Mouse (Mus musculus): ENCODE measurements around the gene Krtap4-6. TPM values are rescaled to one million over a fixed set of nuclear protein-coding genes. Genes with fewer than 3 reads are reported as not detected.
"Not testable (repeated sequence)": the region's sequence is repeated elsewhere in the genome, so short reads cannot be mapped to it uniquely, and the experiment has no call there.

Gene Krtap4-6
- total and polyA plus RNA-seq, 2 experiments from 2014 or later, result not detected

DNA sequence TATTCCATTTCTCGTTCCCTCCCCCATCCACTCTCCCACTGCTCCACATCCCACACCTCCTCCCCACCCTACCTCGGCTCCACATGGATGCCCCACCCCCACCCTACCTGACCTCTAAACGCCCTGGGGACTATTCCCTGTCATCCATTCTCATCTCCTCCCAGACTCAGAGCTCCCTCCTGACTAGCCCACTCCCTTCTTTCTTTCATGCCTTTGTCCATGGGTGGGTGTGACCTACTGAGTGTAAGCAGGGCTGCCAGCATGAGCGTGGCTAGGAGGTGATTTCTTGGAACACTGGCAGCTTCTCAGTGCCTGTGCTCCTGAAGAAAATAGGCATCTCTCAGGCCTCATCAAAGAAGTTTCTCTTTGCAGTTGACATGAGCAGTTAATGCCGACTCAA lies 8.7 kb downstream of the Krtap4-6 start:
- Histone ChIP-seq H3K4me3 (ENCODE audit: low read length) (no peak overlapping the region), H3K27me3 (ENCODE audit: insufficient read depth, low read length) (no peaks in the 10 kb centered on the region), H3K36me3 (ENCODE audit: insufficient read depth, low read length) (no peaks in the 10 kb centered on the region), H3K4me2 (ENCODE audit: low read depth, low read length) (no peak overlapping the region), H3K9me3 (ENCODE audit: low read length) (no peaks in the 10 kb centered on the region), H3K27ac (no peak overlapping the region), H3K9ac (replicated peaks; ENCODE audit: low read length) (no peak overlapping the region), H3K4me1 (ENCODE audit: insufficient read depth, low read length) (no peaks in the 10 kb centered on the region)
- WGBS, result 50% methylated on average over 5 of the region's 5 CpGs
- ATAC-seq, result no peak
- DNase-seq (ENCODE audit: low spot score), result no peak
- TF ChIP-seq CTCF (IDR thresholded peaks at IDR 0.05; ENCODE audit: low read depth), result no peak

DNA sequence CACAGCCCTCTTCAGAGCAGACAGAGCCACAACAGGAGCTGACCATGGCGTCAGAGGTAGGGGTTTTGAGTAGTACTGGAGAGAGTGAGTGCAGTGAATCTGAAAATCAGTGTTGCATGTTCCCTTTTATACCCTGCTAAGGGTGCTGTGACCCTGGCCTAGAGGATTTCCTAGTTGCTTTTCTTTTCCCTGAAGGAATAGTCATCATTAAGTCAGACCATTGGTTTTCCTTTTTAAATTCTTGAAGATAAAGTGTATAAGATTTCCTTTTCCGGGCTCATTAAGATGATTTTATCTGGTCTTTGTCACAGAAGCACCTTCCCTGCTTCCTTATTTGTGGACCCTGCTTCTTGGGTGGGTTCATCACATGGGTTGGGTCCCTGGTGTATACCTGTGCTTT lies 15.6 kb downstream of the Krtap4-6 start, which contains the start of gene Gm11555:
TSS of gene Gm11555 (minus strand) at position 101 of the 400 bp plus-strand sequence.
- ATAC-seq, result no peak
- H3K27ac ChIP-seq, result no peak within 1 kb of the TSS
- no peak within 1 kb of the TSS for H3K4me3 ChIP-seq (ENCODE audit: low read length)
- no peaks in the 10 kb centered on the region for H3K9me3 ChIP-seq (ENCODE audit: low read length)
- DNase-seq (ENCODE audit: low spot score), result no peak
- no peak for TF ChIP-seq CTCF (IDR thresholded peaks at IDR 0.05; ENCODE audit: low read depth)
- H3K27me3 ChIP-seq (ENCODE audit: insufficient read depth, low read length), result no peaks in the 10 kb centered on the region
- H3K36me3 ChIP-seq (ENCODE audit: insufficient read depth, low read length), result no peaks in the 10 kb centered on the region
- H3K4me1 ChIP-seq (ENCODE audit: insufficient read depth, low read length), result no peaks in the 10 kb centered on the region
- no peak within 1 kb of the TSS for H3K9ac ChIP-seq (replicated peaks; ENCODE audit: low read length)
- WGBS, result 82% methylated on average over 2 of the region's 2 CpGs
- H3K4me2 ChIP-seq (ENCODE audit: low read depth, low read length), result no peak within 1 kb of the TSS

DNA sequence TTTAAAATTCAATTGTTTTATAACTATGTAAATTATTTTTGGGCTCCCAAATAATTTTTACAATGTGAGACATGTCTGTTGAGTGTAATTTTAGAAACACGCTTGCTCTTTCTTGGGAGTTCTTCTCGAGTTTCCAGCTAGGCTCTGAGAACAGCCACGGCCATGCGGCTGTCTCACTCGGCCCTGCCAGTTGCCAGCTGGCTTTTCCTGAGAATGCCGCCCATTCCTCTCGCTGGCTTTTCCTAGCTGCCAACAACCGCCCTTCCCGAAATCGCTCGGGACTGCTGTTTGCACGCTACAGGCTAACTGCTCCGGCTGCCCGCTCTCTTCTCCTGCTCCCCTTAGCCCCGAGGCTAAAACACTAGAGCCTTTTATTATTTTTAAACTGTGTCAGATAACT lies 19.3 kb downstream of the Krtap4-6 start:
- Histone ChIP-seq H3K4me2 (ENCODE audit: low read depth, low read length) (no peak overlapping the region), H3K4me3 (ENCODE audit: low read length) (no peak overlapping the region), H3K9ac (replicated peaks; ENCODE audit: low read length) (no peak overlapping the region), H3K36me3 (ENCODE audit: insufficient read depth, low read length) (no peaks in the 10 kb centered on the region), H3K4me1 (ENCODE audit: insufficient read depth, low read length) (no peaks in the 10 kb centered on the region), H3K27ac (no peak overlapping the region), H3K9me3 (ENCODE audit: low read length) (no peaks in the 10 kb centered on the region), H3K27me3 (ENCODE audit: insufficient read depth, low read length) (no peaks in the 10 kb centered on the region)
- no peak for ATAC-seq
- no peak for DNase-seq (ENCODE audit: low spot score)
- 84% methylated on average over 15 of the region's 15 CpGs for WGBS
- TF ChIP-seq CTCF (IDR thresholded peaks at IDR 0.05; ENCODE audit: low read depth), result no peak

DNA sequence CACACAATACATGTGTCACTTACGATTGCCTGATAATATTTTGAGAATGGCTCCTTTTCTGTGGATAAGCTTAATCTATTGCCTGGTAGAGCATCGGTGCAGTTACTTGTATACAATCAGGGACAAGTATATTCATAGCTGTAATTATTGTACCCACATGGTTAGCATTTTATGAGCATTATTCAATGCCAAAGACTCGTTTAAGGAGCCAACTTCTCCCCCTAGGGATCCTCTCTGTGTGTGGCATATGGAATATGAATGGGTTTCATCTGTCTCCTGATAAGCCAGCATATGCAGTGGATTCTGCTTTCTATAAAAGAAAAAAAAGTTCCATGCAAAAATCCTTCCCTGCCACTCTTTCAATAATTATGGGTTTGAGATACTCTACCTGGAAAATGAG lies 21.4 kb downstream of the Krtap4-6 start:
- H3K4me1 ChIP-seq (ENCODE audit: insufficient read depth, low read length), result no peaks in the 10 kb centered on the region
- H3K9ac ChIP-seq (replicated peaks; ENCODE audit: low read length), result no peak overlapping the region
- no peak overlapping the region for H3K4me3 ChIP-seq (ENCODE audit: low read length)
- H3K27ac ChIP-seq, result no peak overlapping the region
- H3K36me3 ChIP-seq (ENCODE audit: insufficient read depth, low read length), result no peaks in the 10 kb centered on the region
- DNase-seq (ENCODE audit: low spot score), result peak; percentile 7
- ATAC-seq, result no peak
- TF ChIP-seq CTCF (IDR thresholded peaks at IDR 0.05; ENCODE audit: low read depth), result no peak
- no peaks in the 10 kb centered on the region for H3K27me3 ChIP-seq (ENCODE audit: insufficient read depth, low read length)
- H3K9me3 ChIP-seq (ENCODE audit: low read length), result no peaks in the 10 kb centered on the region
- no peak overlapping the region for H3K4me2 ChIP-seq (ENCODE audit: low read depth, low read length)
- WGBS, result 62% methylated on average over 3 of the region's 3 CpGs

DNA sequence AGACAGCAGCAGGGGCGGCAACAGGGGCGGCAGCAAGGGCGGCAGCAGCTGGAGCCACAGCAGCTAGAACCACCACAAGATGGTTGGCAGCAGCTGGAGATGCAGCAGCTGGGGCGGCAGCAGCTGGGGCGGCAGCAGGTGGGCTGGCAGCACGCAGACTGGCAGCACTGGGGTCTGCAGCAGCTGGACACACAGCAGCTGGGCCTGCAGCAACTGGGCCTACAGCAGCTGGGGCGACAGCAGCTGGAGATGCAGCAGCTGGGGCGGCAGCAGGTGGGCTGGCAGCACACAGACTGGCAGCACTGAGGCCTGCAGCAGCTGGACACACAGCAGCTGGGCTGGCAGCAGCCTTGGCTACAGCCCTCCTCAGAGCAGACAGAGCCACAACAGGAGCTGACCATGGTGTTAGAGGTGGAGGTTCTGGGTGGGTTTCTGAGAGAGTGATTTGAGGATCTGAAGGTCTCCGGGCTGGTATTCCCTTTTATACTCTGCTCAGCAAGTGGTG lies 22.1 kb downstream of the Krtap4-6 start, which contains the start of gene Krtap4-7:
TSS of gene Krtap4-7 (minus strand) at position 455 of the 505 bp plus-strand sequence.
- 80% methylated on average over 9 of the region's 9 CpGs for WGBS
- H3K9me3 ChIP-seq (ENCODE audit: low read length); ATAC-seq; H3K27me3 ChIP-seq (ENCODE audit: insufficient read depth, low read length); H3K36me3 ChIP-seq (ENCODE audit: insufficient read depth, low read length); H3K4me3 ChIP-seq (ENCODE audit: low read length); H3K27ac ChIP-seq; H3K4me1 ChIP-seq (ENCODE audit: insufficient read depth, low read length); H3K9ac ChIP-seq (replicated peaks; ENCODE audit: low read length); H3K4me2 ChIP-seq (ENCODE audit: low read depth, low read length); DNase-seq (ENCODE audit: low spot score): not testable (repeated sequence)

DNA sequence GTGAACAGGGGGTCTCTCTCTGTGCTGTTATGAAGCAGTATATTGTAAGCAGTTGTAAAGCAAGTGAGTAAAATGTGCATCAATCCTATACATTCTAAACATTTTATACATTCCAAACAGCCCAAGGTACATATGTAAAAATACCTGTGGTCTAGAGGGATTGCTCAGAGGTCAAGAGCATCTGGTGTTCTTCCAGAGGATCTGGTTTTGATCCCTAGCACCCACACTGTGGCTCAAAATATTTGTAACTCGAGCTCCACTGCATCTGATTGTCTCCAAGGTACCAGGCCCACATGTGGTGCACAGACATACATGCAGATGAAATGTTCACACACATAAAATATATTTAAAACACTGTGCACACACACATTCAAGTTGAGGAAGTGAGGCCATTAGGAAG lies 24.8 kb downstream of the Krtap4-6 start:
- no peaks in the 10 kb centered on the region for H3K9me3 ChIP-seq (ENCODE audit: low read length)
- WGBS, result 28% methylated on average over 1 of the region's 1 CpGs
- H3K4me1 ChIP-seq (ENCODE audit: insufficient read depth, low read length), result no peaks in the 10 kb centered on the region
- no peaks in the 10 kb centered on the region for H3K36me3 ChIP-seq (ENCODE audit: insufficient read depth, low read length)
- TF ChIP-seq CTCF (IDR thresholded peaks at IDR 0.05; ENCODE audit: low read depth), result no peak
- no peak overlapping the region for H3K9ac ChIP-seq (replicated peaks; ENCODE audit: low read length)
- H3K27me3 ChIP-seq (ENCODE audit: insufficient read depth, low read length), result no peaks in the 10 kb centered on the region
- no peak for ATAC-seq
- no peak overlapping the region for H3K27ac ChIP-seq
- H3K4me3 ChIP-seq (ENCODE audit: low read length), result no peak overlapping the region
- no peak overlapping the region for H3K4me2 ChIP-seq (ENCODE audit: low read depth, low read length)
- no peak for DNase-seq (ENCODE audit: low spot score)

DNA sequence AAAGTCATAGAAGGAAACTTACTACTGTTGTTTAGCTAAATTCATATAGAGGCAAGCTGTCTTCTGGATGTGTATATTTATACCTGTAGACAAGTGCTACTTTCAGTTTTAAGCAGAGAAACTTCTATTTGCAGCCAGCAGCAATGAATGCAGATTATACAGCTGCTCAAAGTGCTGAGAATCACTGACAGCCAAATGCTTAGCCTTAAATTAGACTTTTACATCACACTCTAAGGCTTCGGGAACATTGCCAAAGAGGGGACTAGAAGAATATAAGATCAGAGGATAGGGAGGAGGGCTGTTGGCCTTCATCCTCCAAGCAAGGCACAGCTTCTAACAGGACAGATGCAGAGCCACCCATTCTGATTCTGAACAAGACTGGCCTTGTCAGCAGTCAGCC lies 28.7 kb downstream of the Krtap4-6 start:
- H3K4me1 ChIP-seq (ENCODE audit: insufficient read depth, low read length), result no peaks in the 10 kb centered on the region
- 75% methylated on average over 1 of the region's 1 CpGs for WGBS
- no peak overlapping the region for H3K27ac ChIP-seq
- H3K36me3 ChIP-seq (ENCODE audit: insufficient read depth, low read length), result no peaks in the 10 kb centered on the region
- H3K4me2 ChIP-seq (ENCODE audit: low read depth, low read length), result no peak overlapping the region
- no peak for TF ChIP-seq CTCF (IDR thresholded peaks at IDR 0.05; ENCODE audit: low read depth)
- no peak overlapping the region for H3K4me3 ChIP-seq (ENCODE audit: low read length)
- DNase-seq (ENCODE audit: low spot score) (peak; percentile 10), ATAC-seq (no peak)
- H3K9ac ChIP-seq (replicated peaks; ENCODE audit: low read length), result no peak overlapping the region
- H3K27me3 ChIP-seq (ENCODE audit: insufficient read depth, low read length), result no peaks in the 10 kb centered on the region
- H3K9me3 ChIP-seq (ENCODE audit: low read length), result no peaks in the 10 kb centered on the region
